Mouse (Mus musculus) neural tube, embryonic 11.5 days (tissue): ENCODE measurements around the gene N4bp3. TPM values are rescaled to one million over a fixed set of nuclear protein-coding genes. Genes with fewer than 3 reads are reported as not detected.
A peak's percentile ranks its signal among the peaks of the same experiment; 100 is the strongest.
"Not testable (repeated sequence)": the region's sequence is repeated elsewhere in the genome, so short reads cannot be mapped to it uniquely, and the experiment has no call there.

ENCODE experiments used
- ATAC-seq: fragments of 200-750 bp; cut with Nextera tagmentation; 2 replicates; pipeline ENCODE4 v1.8.0; 2017; ENCODE audit warnings: moderate number of reproducible peaks, mild to moderate bottlenecking, moderate TSS enrichment, moderate library complexity; ENCODE audit not compliant: insufficient read depth, low FRiP score, low TSS enrichment
- DNase-seq: peaks from one replicate; pipeline ENCODE4 v3.0.0-alpha.2; 2015; ENCODE audit warnings: low spot score
- H3K27ac ChIP-seq: fragments of 300-500 bp; sonication (generic); 2 replicates; pipeline ENCODE4 v1.5.1; 2014; ENCODE audit warnings: low read depth, mild to moderate bottlenecking, low read length
- H3K27me3 ChIP-seq: fragments of 300-500 bp; sonication (generic); 2 replicates; pipeline ENCODE4 v1.6.1; 2014; ENCODE audit warnings: mild to moderate bottlenecking, low read length, mixed read lengths; ENCODE audit not compliant: control insufficient read depth, insufficient read depth
- H3K36me3 ChIP-seq: fragments of 300-500 bp; sonication (generic); 2 replicates; pipeline ENCODE4 v1.6.1; 2014; ENCODE audit warnings: mild to moderate bottlenecking, low read length, moderate library complexity, mixed read lengths; ENCODE audit not compliant: control insufficient read depth, insufficient read depth
- H3K4me1 ChIP-seq: fragments of 300-500 bp; sonication (generic); 2 replicates; pipeline ENCODE4 v1.6.1; 2014; ENCODE audit warnings: low read length, mixed read lengths; ENCODE audit not compliant: control insufficient read depth, insufficient read depth
- H3K4me2 ChIP-seq: fragments of 300-500 bp; sonication (generic); 2 replicates; pipeline ENCODE4 v1.6.1; 2014; ENCODE audit warnings: low read depth, mild to moderate bottlenecking, moderate library complexity
- H3K4me3 ChIP-seq: fragments of 300-500 bp; sonication (generic); 2 replicates; pipeline ENCODE4 v1.5.1; 2014; ENCODE audit warnings: low read depth, low read length
- H3K9ac ChIP-seq: fragments of 300-500 bp; sonication (generic); 2 replicates; pipeline ENCODE4 v1.6.1; 2014; ENCODE audit warnings: mild to moderate bottlenecking, low read length
- H3K9me3 ChIP-seq: fragments of 300-500 bp; sonication (generic); 2 replicates; pipeline ENCODE4 v1.6.1; 2016; ENCODE audit warnings: low read length; ENCODE audit not compliant: control insufficient read depth
- WGBS: fragments of 180-500 bp; shearing (Covaris S2); extraction: QIAGEN DNeasy Blood & Tissue Kit; methylation state at CpG from one replicate; pipeline ENCODE4 v1.1.7; 2014; 5-methylcytosine and 5-hydroxymethylcytosine counted together
- polyA plus RNA-seq: library from polyadenylated mRNA; unstranded; fragments of >200 nt; fragmentation: Nextera tagmentation; extraction: Ambion mirVana; gene quantifications from 2 replicates; pipeline ENCODE4 v1.2.1, GENCODE M21; 2014

N4bp3 gene
- polyA plus RNA-seq, 1 experiment from 2014 or later: 12.2 TPM

- no peak overlapping the region for H3K4me2 ChIP-seq
- H3K4me3 ChIP-seq: no peak overlapping the region
- no peak overlapping the region for H3K27ac ChIP-seq
- peaks cover 3% of the 10 kb centered on the region; the same call in 1 of the 2 replicates for H3K4me1 ChIP-seq
- H3K27me3 ChIP-seq: no peaks in the 10 kb centered on the region
- no peak for DNase-seq
- no peaks in the 10 kb centered on the region for H3K36me3 ChIP-seq
- H3K9me3 ChIP-seq: no peaks in the 10 kb centered on the region
- WGBS: 69% methylated on average over 5 of the region's 5 CpGs
- no peak overlapping the region for H3K9ac ChIP-seq
- ATAC-seq: no peak
Measured at GRCm38 (mm10) chr11:51638497-51638896, 12.1 kb downstream of the N4bp3 start.

- 3% methylated on average over 17 of the region's 17 CpGs for WGBS
- ATAC-seq: no peak
- no peak overlapping the region for H3K4me3 ChIP-seq
- peaks cover 3% of the 10 kb centered on the region; the same call in 1 of the 2 replicates for H3K4me1 ChIP-seq
- no peaks in the 10 kb centered on the region for H3K9me3 ChIP-seq
- H3K9ac ChIP-seq: peak overlapping the region; percentile 40; the same call in 1 of the 2 replicates
- no peaks in the 10 kb centered on the region for H3K36me3 ChIP-seq
- H3K27me3 ChIP-seq: no peaks in the 10 kb centered on the region
- no peak overlapping the region for H3K27ac ChIP-seq
- peak; percentile 69 for DNase-seq
- H3K4me2 ChIP-seq: 0 out of 2 replicates have a peak overlapping the region, but pooled peaks have one; percentile 1
Measured at GRCm38 (mm10) chr11:51637971-51638414, 12.6 kb downstream of the N4bp3 start.

GRCm38 (mm10) chr11:51636323-51636684 is 14.3 kb downstream of the N4bp3 start:
- Histone ChIP-seq H3K9me3 (no peaks in the 10 kb centered on the region), H3K27me3 (no peaks in the 10 kb centered on the region), H3K36me3 (no peaks in the 10 kb centered on the region), H3K4me2 (peak overlapping the region; percentile 77), H3K4me1 (peaks cover 3% of the 10 kb centered on the region; the same call in 1 of the 2 replicates), H3K4me3 (peak overlapping the region; percentile 74), H3K9ac (peak overlapping the region; percentile 72), H3K27ac (no peak overlapping the region)
- WGBS: 5% methylated on average over 6 of the region's 6 CpGs
- DNase-seq (peak; percentile 73), ATAC-seq (peak; percentile 58; the same call in 1 of the 2 replicates)

GRCm38 (mm10) chr11:51635525-51636322 is 14.9 kb downstream of the N4bp3 start, which contains the start of gene Rmnd5b:
TSS of gene Rmnd5b (minus strand) at chr11:51635896.
- peak; percentile 78 for ATAC-seq
- Histone ChIP-seq H3K27ac (peak within 1 kb of the TSS; percentile 49; the same call in 1 of the 2 replicates), H3K36me3 (no peaks in the 10 kb centered on the region), H3K27me3 (no peaks in the 10 kb centered on the region), H3K9ac (peak within 1 kb of the TSS; percentile 72), H3K4me1 (peaks cover 3% of the 10 kb centered on the region; the same call in 1 of the 2 replicates), H3K4me3 (peak within 1 kb of the TSS; percentile 74), H3K4me2 (peak within 1 kb of the TSS; percentile 77), H3K9me3 (no peaks in the 10 kb centered on the region)
- WGBS: under 1% methylated on average over 61 of the region's 61 CpGs
- peak; percentile 87 for DNase-seq

- H3K4me3 ChIP-seq: peak overlapping the region; percentile 74
- DNase-seq (no peak), ATAC-seq (no peak)
- H3K36me3 ChIP-seq: no peaks in the 10 kb centered on the region
- peaks cover 3% of the 10 kb centered on the region; the same call in 1 of the 2 replicates for H3K4me1 ChIP-seq
- WGBS: 24% methylated on average over 6 of the region's 6 CpGs
- H3K27ac ChIP-seq: no peak overlapping the region; the same call in 1 of the 2 replicates
- H3K27me3 ChIP-seq: no peaks in the 10 kb centered on the region
- no peaks in the 10 kb centered on the region for H3K9me3 ChIP-seq
- peak overlapping the region; percentile 77 for H3K4me2 ChIP-seq
- H3K9ac ChIP-seq: peak overlapping the region; percentile 72
Measured at GRCm38 (mm10) chr11:51635127-51635524, 15.5 kb downstream of the N4bp3 start.

GRCm38 (mm10) chr11:51633721-51634120 is 16.9 kb downstream of the N4bp3 start:
- no peak for DNase-seq
- Histone ChIP-seq H3K4me3 (no peak overlapping the region), H3K36me3 (no peaks in the 10 kb centered on the region; the same call in 1 of the 2 replicates), H3K9ac (no peak overlapping the region), H3K27ac (no peak overlapping the region), H3K9me3 (no peaks in the 10 kb centered on the region), H3K4me1 (peaks cover 3% of the 10 kb centered on the region; the same call in 1 of the 2 replicates), H3K4me2 (no peak overlapping the region), H3K27me3 (no peaks in the 10 kb centered on the region)
- 93% methylated on average over 3 of the region's 3 CpGs for WGBS
- ATAC-seq: no peak

- H3K9ac ChIP-seq, H3K4me1 ChIP-seq, H3K9me3 ChIP-seq, DNase-seq, ATAC-seq, H3K4me2 ChIP-seq, H3K36me3 ChIP-seq, H3K27ac ChIP-seq, H3K27me3 ChIP-seq, H3K4me3 ChIP-seq: not testable (repeated sequence)
- WGBS: 94% methylated on average over 7 of the region's 7 CpGs
Measured at GRCm38 (mm10) chr11:51633200-51633599, 17.4 kb downstream of the N4bp3 start.

GRCm38 (mm10) chr11:51632130-51632753 is 18.4 kb downstream of the N4bp3 start:
- no peak overlapping the region for H3K9ac ChIP-seq
- no peak overlapping the region for H3K4me3 ChIP-seq
- 90% methylated on average over 6 of the region's 6 CpGs for WGBS
- no peaks in the 10 kb centered on the region for H3K9me3 ChIP-seq
- no peak overlapping the region for H3K27ac ChIP-seq
- H3K36me3 ChIP-seq: peaks cover 3% of the 10 kb centered on the region; the same call in 1 of the 2 replicates
- H3K4me2 ChIP-seq: no peak overlapping the region
- no peak for DNase-seq
- H3K27me3 ChIP-seq: no peaks in the 10 kb centered on the region
- ATAC-seq: no peak
- H3K4me1 ChIP-seq: peaks cover 3% of the 10 kb centered on the region; the same call in 1 of the 2 replicates
